Mouse (Mus musculus) ES-CJ7 (cell line): Measurements from ENCODE around the gene Lix1.
A peak's percentile ranks its signal among the peaks of the same experiment; 100 is the strongest.

ENCODE experiments used
- DNase-seq: peaks from one replicate; pipeline ENCODE4 v3.0.0; 2011; ENCODE audit warnings: low read depth, low spot score

The Lix1 gene

GRCm38 (mm10) chr17:17402222-17403004, at the start of gene Lix1:
Gene Lix1, plus strand, starts transcription at chr17:17402672.
- DNase-seq: peak; percentile 69

GRCm38 (mm10) chr17:17373550-17373917, 28.9 kb upstream of the Lix1 start:
- no peak for DNase-seq

- peak; percentile 97 for DNase-seq
These were observed 28.3 kb upstream of the Lix1 start, which contains the start of gene Riok2 for GRCm38 (mm10) chr17:17373918-17374910. Gene Riok2, plus strand, starts transcription at chr17:17374309.

GRCm38 (mm10) chr17:17375581-17375980, 26.9 kb upstream of the Lix1 start:
- DNase-seq: no peak

GRCm38 (mm10) chr17:17383703-17384102, 18.8 kb upstream of the Lix1 start:
- no peak for DNase-seq

- no peak for DNase-seq
These were observed 18.0 kb upstream of the Lix1 start for GRCm38 (mm10) chr17:17384502-17384901.

GRCm38 (mm10) chr17:17386117-17386516, 16.4 kb upstream of the Lix1 start:
- DNase-seq: peak; percentile 73

GRCm38 (mm10) chr17:17391823-17392222, 10.6 kb upstream of the Lix1 start:
- DNase-seq: no peak

- no peak for DNase-seq
These were observed 9.6 kb upstream of the Lix1 start for GRCm38 (mm10) chr17:17392863-17393262.

- no peak for DNase-seq
These were observed 9.2 kb upstream of the Lix1 start for GRCm38 (mm10) chr17:17393300-17393699.

- peak; percentile 88 for DNase-seq
These were observed 8.1 kb upstream of the Lix1 start for GRCm38 (mm10) chr17:17394336-17394735.

GRCm38 (mm10) chr17:17396869-17397268, 5.6 kb upstream of the Lix1 start:
- no peak for DNase-seq

- no peak for DNase-seq
These were observed 3.8 kb upstream of the Lix1 start for GRCm38 (mm10) chr17:17398664-17399063.

GRCm38 (mm10) chr17:17403038-17403437, 566 bp downstream of the Lix1 start:
- DNase-seq: no peak

- no peak for DNase-seq
These were observed 1.2 kb downstream of the Lix1 start for GRCm38 (mm10) chr17:17403578-17404112.

- DNase-seq: no peak
These were observed 2.5 kb downstream of the Lix1 start for GRCm38 (mm10) chr17:17404811-17405544.

GRCm38 (mm10) chr17:17405606-17406005, 3.1 kb downstream of the Lix1 start:
- DNase-seq: no peak

GRCm38 (mm10) chr17:17408137-17408536, 5.7 kb downstream of the Lix1 start:
- no peak for DNase-seq

- peak; percentile 63 for DNase-seq
These were observed 6.4 kb downstream of the Lix1 start for GRCm38 (mm10) chr17:17408720-17409478.

- no peak for DNase-seq
These were observed 7.1 kb downstream of the Lix1 start for GRCm38 (mm10) chr17:17409601-17410000.

GRCm38 (mm10) chr17:17411443-17411842, 9.0 kb downstream of the Lix1 start:
- DNase-seq: no peak
